Mouse (Mus musculus) forebrain, embryonic 15.5 days (tissue): ENCODE measurements around the gene Vmn1r40. TPM values are rescaled to one million over a fixed set of nuclear protein-coding genes. Genes with fewer than 3 reads are reported as not detected.
A peak's percentile ranks its signal among the peaks of the same experiment; 100 is the strongest.

Experiments
- ATAC-seq: fragments of 200-750 bp; cut with Nextera tagmentation; replicated peaks from 2 replicates; pipeline ENCODE4 v1.8.0; 2017; ENCODE audit warnings: mild to moderate bottlenecking, moderate TSS enrichment, moderate library complexity
- H3K27ac ChIP-seq: fragments of 300-500 bp; sonication (generic); replicated peaks from 2 replicates; pipeline ENCODE4 v1.5.1; 2015; ENCODE audit warnings: mild to moderate bottlenecking, inconsistent platforms
- H3K27me3 ChIP-seq: fragments of 300-500 bp; sonication (generic); 2 replicates; pipeline ENCODE4 v1.6.1; 2015; ENCODE audit warnings: inconsistent platforms
- H3K36me3 ChIP-seq: fragments of 300-500 bp; sonication (generic); 2 replicates; pipeline ENCODE4 v1.6.1; 2015; ENCODE audit warnings: mild to moderate bottlenecking, inconsistent platforms
- H3K4me1 ChIP-seq: fragments of 300-500 bp; sonication (generic); 2 replicates; pipeline ENCODE4 v1.6.1; 2015; ENCODE audit warnings: inconsistent platforms
- H3K4me2 ChIP-seq: fragments of 300-500 bp; sonication (generic); replicated peaks from 2 replicates; pipeline ENCODE4 v1.6.1; 2015; ENCODE audit warnings: mild to moderate bottlenecking, inconsistent platforms
- H3K4me3 ChIP-seq: fragments of 300-500 bp; sonication (generic); 2 replicates; pipeline ENCODE4 v1.5.1; 2015; ENCODE audit warnings: mild to moderate bottlenecking, inconsistent platforms
- H3K9ac ChIP-seq: fragments of 300-500 bp; sonication (generic); replicated peaks from 2 replicates; pipeline ENCODE4 v1.6.1; 2015; ENCODE audit warnings: mild to moderate bottlenecking, inconsistent platforms
- H3K9me3 ChIP-seq: fragments of 300-500 bp; sonication (generic); 2 replicates; pipeline ENCODE4 v1.6.1; 2016; ENCODE audit warnings: inconsistent platforms
- whole genome bisulfite sequencing: fragments of 180-500 bp; shearing (Covaris S2); methylation state at CpG from one replicate; pipeline ENCODE4 v1.1.7; 2015; ENCODE audit warnings: mixed read lengths; 5-methylcytosine and 5-hydroxymethylcytosine counted together
- polyA plus RNA-seq: library from polyadenylated mRNA; unstranded; fragments of >200 nt; fragmentation: Nextera tagmentation; extraction: Ambion mirVana; gene quantifications from 2 replicates; pipeline ENCODE4 v1.2.1, GENCODE M21; 2015

The Vmn1r40 gene
- polyA plus RNA-seq, 1 experiment from 2014 or later = not detected

- no peak overlapping the region for H3K9ac ChIP-seq
- 69% methylated on average over 11 of the region's 11 CpGs for WGBS
- no peaks in the 10 kb centered on the region for H3K9me3 ChIP-seq
- H3K36me3 ChIP-seq = no peaks in the 10 kb centered on the region
- H3K4me2 ChIP-seq = no peak overlapping the region
- no peak overlapping the region for H3K4me3 ChIP-seq
- H3K27me3 ChIP-seq = no peaks in the 10 kb centered on the region
- ATAC-seq = peak; percentile 68
- peak overlapping the region; percentile 0; the same call in 1 of the 2 replicates for H3K27ac ChIP-seq
- peaks cover 10% of the 10 kb centered on the region for H3K4me1 ChIP-seq
Observed at GRCm38 (mm10) chr6:89673135-89673780, 34.1 kb upstream of the Vmn1r40 start.

GRCm38 (mm10) chr6:89678522-89678921 is 28.8 kb upstream of the Vmn1r40 start:
- no peaks in the 10 kb centered on the region for H3K36me3 ChIP-seq
- H3K9ac ChIP-seq = no peak overlapping the region
- H3K9me3 ChIP-seq = no peaks in the 10 kb centered on the region
- H3K4me3 ChIP-seq = no peak overlapping the region
- peaks cover under 1% of the 10 kb centered on the region; the same call in 1 of the 2 replicates for H3K4me1 ChIP-seq
- no peak for ATAC-seq
- no peak overlapping the region for H3K4me2 ChIP-seq
- no peak overlapping the region for H3K27ac ChIP-seq
- no peaks in the 10 kb centered on the region for H3K27me3 ChIP-seq
- WGBS = 69% methylated on average over 4 of the region's 4 CpGs

DNA sequence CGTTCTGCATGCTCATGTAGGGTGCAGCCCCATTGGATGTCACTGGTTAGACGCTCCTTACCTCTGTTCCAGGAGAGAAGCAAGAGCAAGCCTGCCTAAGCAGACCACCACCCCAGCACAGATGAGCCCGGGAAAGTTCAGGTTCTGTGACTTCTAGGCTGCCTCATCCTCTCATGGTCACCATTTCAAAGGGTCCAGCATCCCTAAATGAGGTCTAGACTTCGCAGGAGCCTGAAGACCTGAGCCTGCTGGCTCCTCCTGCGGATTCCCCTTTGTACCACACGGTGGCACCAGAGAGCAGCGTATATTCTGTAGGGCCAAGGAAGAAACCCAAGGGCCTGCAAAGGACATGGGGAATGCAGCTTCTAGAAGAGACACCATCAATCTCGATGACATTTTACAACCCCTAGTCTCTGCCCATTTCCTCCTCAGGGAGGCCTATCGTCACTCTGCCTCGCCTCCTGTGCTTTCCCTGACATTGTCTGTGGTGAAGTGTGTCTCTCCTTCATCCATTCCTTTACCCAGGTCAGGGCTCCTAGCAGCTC is 28.0 kb upstream of the Vmn1r40 start:
- Histone ChIP-seq H3K9me3 (no peaks in the 10 kb centered on the region), H3K36me3 (no peaks in the 10 kb centered on the region), H3K9ac (no peak overlapping the region), H3K4me2 (no peak overlapping the region), H3K27ac (no peak overlapping the region), H3K4me3 (no peak overlapping the region), H3K27me3 (no peaks in the 10 kb centered on the region), H3K4me1 (no peaks in the 10 kb centered on the region)
- ATAC-seq = peak; percentile 61; the same call in 1 of the 2 replicates
- 21% methylated on average over 10 of the region's 10 CpGs for WGBS

- Histone ChIP-seq H3K27ac (no peak overlapping the region), H3K4me2 (no peak overlapping the region), H3K4me1 (no peaks in the 10 kb centered on the region), H3K27me3 (no peaks in the 10 kb centered on the region), H3K4me3 (no peak overlapping the region), H3K36me3 (no peaks in the 10 kb centered on the region), H3K9me3 (no peaks in the 10 kb centered on the region), H3K9ac (no peak overlapping the region)
- peak; percentile 33; the same call in 1 of the 2 replicates for ATAC-seq
- whole genome bisulfite sequencing = 10% methylated on average over 8 of the region's 8 CpGs
Observed at GRCm38 (mm10) chr6:89680155-89680554, 27.2 kb upstream of the Vmn1r40 start.

- no peaks in the 10 kb centered on the region for H3K36me3 ChIP-seq
- no peak for ATAC-seq
- no peak overlapping the region for H3K4me3 ChIP-seq
- no peaks in the 10 kb centered on the region for H3K4me1 ChIP-seq
- no peak overlapping the region for H3K27ac ChIP-seq
- H3K4me2 ChIP-seq = no peak overlapping the region
- no peaks in the 10 kb centered on the region for H3K9me3 ChIP-seq
- H3K9ac ChIP-seq = no peak overlapping the region
- 63% methylated on average over 1 of the region's 1 CpGs for WGBS
- H3K27me3 ChIP-seq = no peaks in the 10 kb centered on the region
Observed at GRCm38 (mm10) chr6:89684231-89684630, 23.1 kb upstream of the Vmn1r40 start.

- Histone ChIP-seq H3K36me3 (no peaks in the 10 kb centered on the region), H3K9me3 (no peaks in the 10 kb centered on the region), H3K9ac (no peak overlapping the region), H3K4me1 (no peaks in the 10 kb centered on the region), H3K4me2 (no peak overlapping the region), H3K27me3 (no peaks in the 10 kb centered on the region), H3K4me3 (no peak overlapping the region), H3K27ac (no peak overlapping the region)
- WGBS = 84% methylated on average over 1 of the region's 1 CpGs
- ATAC-seq = no peak
Observed at GRCm38 (mm10) chr6:89687100-89687499, 20.2 kb upstream of the Vmn1r40 start.

GRCm38 (mm10) chr6:89706624-89707023 is 716 bp upstream of the Vmn1r40 start:
- no peaks in the 10 kb centered on the region for H3K4me1 ChIP-seq
- H3K4me2 ChIP-seq = no peak overlapping the region
- H3K9ac ChIP-seq = no peak overlapping the region
- ATAC-seq = no peak
- H3K36me3 ChIP-seq = no peaks in the 10 kb centered on the region
- H3K9me3 ChIP-seq = no peaks in the 10 kb centered on the region
- WGBS = 72% methylated on average over 2 of the region's 2 CpGs
- H3K27me3 ChIP-seq = no peaks in the 10 kb centered on the region
- H3K27ac ChIP-seq = no peak overlapping the region
- no peak overlapping the region for H3K4me3 ChIP-seq

- Histone ChIP-seq H3K27ac (no peak overlapping the region), H3K4me1 (no peaks in the 10 kb centered on the region), H3K27me3 (no peaks in the 10 kb centered on the region), H3K36me3 (no peaks in the 10 kb centered on the region), H3K9ac (no peak overlapping the region), H3K4me2 (no peak overlapping the region), H3K4me3 (no peak overlapping the region), H3K9me3 (no peaks in the 10 kb centered on the region)
- no peak for ATAC-seq
Observed at GRCm38 (mm10) chr6:89718051-89718450, 10.7 kb downstream of the Vmn1r40 start.

- Histone ChIP-seq H3K4me1 (no peaks in the 10 kb centered on the region), H3K36me3 (no peaks in the 10 kb centered on the region), H3K4me2 (no peak within 1 kb of the TSS), H3K9me3 (no peaks in the 10 kb centered on the region), H3K27ac (no peak within 1 kb of the TSS), H3K4me3 (no peak within 1 kb of the TSS), H3K27me3 (no peaks in the 10 kb centered on the region), H3K9ac (no peak within 1 kb of the TSS)
- no peak for ATAC-seq
Observed at GRCm38 (mm10) chr6:89740466-89740865, 33.1 kb downstream of the Vmn1r40 start, which contains the start of gene Vmn1r41. Gene Vmn1r41, plus strand, starts transcription at chr6:89740766.

GRCm38 (mm10) chr6:89742811-89743210 is 35.5 kb downstream of the Vmn1r40 start:
- H3K4me2 ChIP-seq = no peak overlapping the region
- H3K4me1 ChIP-seq = no peaks in the 10 kb centered on the region
- H3K4me3 ChIP-seq = no peak overlapping the region
- no peak overlapping the region for H3K27ac ChIP-seq
- H3K9me3 ChIP-seq = no peaks in the 10 kb centered on the region
- H3K9ac ChIP-seq = no peak overlapping the region
- no peaks in the 10 kb centered on the region for H3K36me3 ChIP-seq
- H3K27me3 ChIP-seq = no peaks in the 10 kb centered on the region
- no peak for ATAC-seq

Other genes starting within 250 kb of the Vmn1r40 start
- 145 and 146 TPM in 2 replicates for gene Chchd6, start 111.9 kb upstream of the Vmn1r40 start, polyA plus RNA-seq
- 11.7 and 12.1 TPM in 2 replicates for gene Txnrd3, start 63.6 kb upstream of the Vmn1r40 start, polyA plus RNA-seq
- not detected in 2 replicates for gene Vmn1r41, start 33.2 kb downstream of the Vmn1r40 start, polyA plus RNA-seq
- gene Vmn1r42, start 168.9 kb downstream of the Vmn1r40 start, polyA plus RNA-seq = not detected in 2 replicates
- not detected in 2 replicates for gene Vmn1r43, start 168.9 kb downstream of the Vmn1r40 start, polyA plus RNA-seq
- not detected in 2 replicates for gene Vmn1r44, start 176.1 kb downstream of the Vmn1r40 start, polyA plus RNA-seq
- gene Vmn1r45, start 233.1 kb downstream of the Vmn1r40 start, polyA plus RNA-seq = not detected in 2 replicates